Mouse (Mus musculus): Measurements from ENCODE around the gene Gng8.

DNA sequence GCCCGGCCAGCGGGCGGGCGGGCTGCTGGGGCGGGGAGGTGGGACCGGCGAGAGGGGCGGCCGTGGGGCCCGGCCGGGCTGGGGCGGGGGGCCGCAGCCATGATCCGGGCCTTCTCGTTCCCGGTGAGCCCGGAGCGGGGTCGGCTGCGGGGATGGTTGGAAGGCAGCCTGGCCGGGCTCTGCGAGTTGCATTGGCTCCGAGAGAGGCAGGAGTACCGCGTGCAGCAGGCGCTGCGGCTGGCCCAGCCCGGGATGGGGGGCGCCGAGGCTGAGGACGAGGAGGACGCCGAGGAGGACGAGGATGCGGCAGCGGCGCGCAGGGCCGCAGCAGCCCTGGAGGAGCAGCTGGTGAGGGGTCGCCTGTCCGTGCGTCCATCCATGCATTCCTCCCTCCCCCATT lies 16.3 kb upstream of the Gng8 start:
- TF ChIP-seq CTCF (IDR thresholded peaks at IDR 0.05; ENCODE audit: low read depth, low read length) (no peak), TAL1 (conservative IDR thresholded peaks at IDR 0.05; ENCODE audit: low read depth, low read length) (no peak)

All from G1E (cell line).